Mouse (Mus musculus) thymus, adult 2 months (tissue): ENCODE measurements at regions not wholly inside any gene's neighbourhood (a gene's known extent, or its start where the extent isn't known, plus 50 kb on each side); places are given as distances from the start of the nearest gene placed in this dataset.

Experiments
- CTCF ChIP-seq: fragments of 200-500 bp; IDR thresholded peaks from 2 replicates; pipeline ENCODE4 v1.5.1; 2012; ENCODE audit warnings: mild to moderate bottlenecking, control low read depth, low read length, moderate library complexity, borderline replicate concordance; ENCODE audit not compliant: control insufficient read depth, poor library complexity, insufficient read depth; ENCODE audit errors: extremely low read depth
- POLR2A ChIP-seq: fragments of 200-500 bp; IDR thresholded peaks from 2 replicates; pipeline ENCODE4 v1.6.1; 2012; ENCODE audit warnings: mild to moderate bottlenecking, low read length, control low read depth, moderate library complexity; ENCODE audit not compliant: control insufficient read depth, poor library complexity, insufficient read depth; ENCODE audit errors: extremely low read depth

DNA sequence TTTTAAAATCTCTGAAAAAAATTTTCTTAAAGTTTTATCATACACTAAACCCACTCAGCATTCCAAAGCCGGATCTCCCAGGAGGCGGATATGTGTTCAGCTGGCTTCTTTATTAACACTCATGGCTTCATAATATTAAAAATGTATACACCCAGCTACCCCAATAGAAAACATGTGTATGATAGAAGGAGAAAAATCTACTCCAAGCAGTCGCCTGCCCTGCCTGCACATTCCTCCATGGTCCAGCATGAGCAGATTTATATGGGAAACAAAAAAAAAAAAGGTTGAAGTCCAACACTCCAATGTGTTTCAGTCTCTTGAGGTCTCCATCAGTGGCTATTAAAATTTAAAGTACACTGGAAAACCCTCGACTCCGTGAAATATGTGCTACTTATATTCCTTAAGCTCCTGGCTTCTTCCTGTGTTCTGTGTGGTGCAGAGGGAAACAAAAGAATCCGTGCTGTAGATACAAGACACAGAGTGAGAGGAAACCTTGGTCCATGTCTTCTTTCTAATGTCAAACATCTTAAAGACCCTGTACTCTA lies 142.0 kb upstream of the Ppargc1a start:
- no peak for TF ChIP-seq CTCF
- no peak for TF ChIP-seq POLR2A
